Mouse (Mus musculus): ENCODE data around the gene Smpd1. TPM values are rescaled to one million over a fixed set of nuclear protein-coding genes. Genes with fewer than 3 reads are reported as not detected.

The Smpd1 gene
- polyA plus RNA-seq (2014; fragmentation: Nextera tagmentation; extraction: Ambion mirVana), result 53.8 and 62.2 TPM in 2 replicates

- Histone ChIP-seq H3K9me3 (replicated peaks; ENCODE audit: control insufficient read depth, low read length) (no peaks in the 10 kb centered on the region), H3K36me3 (ENCODE audit: control insufficient read depth, insufficient read depth, low read length) (peaks cover 7% of the 10 kb centered on the region), H3K27me3 (ENCODE audit: control insufficient read depth, insufficient read depth, low read length) (no peaks in the 10 kb centered on the region), H3K27ac (ENCODE audit: low read depth, low read length) (peak within 1 kb of the TSS; percentile 73), H3K4me2 (peak within 1 kb of the TSS; percentile 68), H3K4me1 (ENCODE audit: control insufficient read depth, insufficient read depth, low read length) (peaks cover 11% of the 10 kb centered on the region), H3K9ac (ENCODE audit: low read depth, low read length) (peak within 1 kb of the TSS; percentile 77), H3K4me3 (ENCODE audit: low read depth, low read length) (peak within 1 kb of the TSS; percentile 71)
- 3% methylated on average over 25 of the region's 26 CpGs for WGBS (ENCODE audit: insufficient replicate concordance)
- peak; percentile 94 for ATAC-seq (replicated peaks; ENCODE audit: insufficient number of reproducible peaks, low FRiP score, low TSS enrichment)
Measured at GRCm38 (mm10) chr7:105554212-105554942, at the start of gene Smpd1. Smpd1 (plus strand) TSS chr7:105554360.

- no peak overlapping the region for H3K27ac ChIP-seq (ENCODE audit: low read depth, low read length)
- H3K9me3 ChIP-seq (replicated peaks; ENCODE audit: control insufficient read depth, low read length), result no peaks in the 10 kb centered on the region
- no peak overlapping the region for H3K9ac ChIP-seq (ENCODE audit: low read depth, low read length)
- 62% methylated on average over 4 of the region's 4 CpGs for WGBS (ENCODE audit: insufficient replicate concordance)
- H3K36me3 ChIP-seq (ENCODE audit: control insufficient read depth, insufficient read depth, low read length), result no peaks in the 10 kb centered on the region
- no peak overlapping the region for H3K4me2 ChIP-seq
- H3K4me3 ChIP-seq (ENCODE audit: low read depth, low read length), result no peak overlapping the region
- H3K4me1 ChIP-seq (ENCODE audit: control insufficient read depth, insufficient read depth, low read length), result no peaks in the 10 kb centered on the region
- H3K27me3 ChIP-seq (ENCODE audit: control insufficient read depth, insufficient read depth, low read length), result no peaks in the 10 kb centered on the region
- ATAC-seq (replicated peaks; ENCODE audit: insufficient number of reproducible peaks, low FRiP score, low TSS enrichment), result no peak
Measured at GRCm38 (mm10) chr7:105507257-105507656, 46.9 kb upstream of the Smpd1 start.

GRCm38 (mm10) chr7:105510143-105510542 lies 44.0 kb upstream of the Smpd1 start:
- no peaks in the 10 kb centered on the region for H3K27me3 ChIP-seq (ENCODE audit: control insufficient read depth, insufficient read depth, low read length)
- WGBS (ENCODE audit: insufficient replicate concordance), result 47% methylated on average over 5 of the region's 5 CpGs
- no peaks in the 10 kb centered on the region for H3K9me3 ChIP-seq (replicated peaks; ENCODE audit: control insufficient read depth, low read length)
- no peaks in the 10 kb centered on the region for H3K4me1 ChIP-seq (ENCODE audit: control insufficient read depth, insufficient read depth, low read length)
- no peak overlapping the region for H3K4me2 ChIP-seq
- ATAC-seq (replicated peaks; ENCODE audit: insufficient number of reproducible peaks, low FRiP score, low TSS enrichment), result no peak
- no peaks in the 10 kb centered on the region for H3K36me3 ChIP-seq (ENCODE audit: control insufficient read depth, insufficient read depth, low read length)
- no peak overlapping the region for H3K9ac ChIP-seq (ENCODE audit: low read depth, low read length)
- H3K27ac ChIP-seq (ENCODE audit: low read depth, low read length), result no peak overlapping the region
- no peak overlapping the region for H3K4me3 ChIP-seq (ENCODE audit: low read depth, low read length)

- ATAC-seq (replicated peaks; ENCODE audit: insufficient number of reproducible peaks, low FRiP score, low TSS enrichment), result no peak
- WGBS (ENCODE audit: insufficient replicate concordance), result 39% methylated on average over 5 of the region's 5 CpGs
- H3K9me3 ChIP-seq (replicated peaks; ENCODE audit: control insufficient read depth, low read length), result no peaks in the 10 kb centered on the region
Measured at GRCm38 (mm10) chr7:105513845-105514291, 40.3 kb upstream of the Smpd1 start.

GRCm38 (mm10) chr7:105514561-105514960 lies 39.6 kb upstream of the Smpd1 start:
- Histone ChIP-seq H3K9ac (ENCODE audit: low read depth, low read length) (no peak overlapping the region), H3K27ac (ENCODE audit: low read depth, low read length) (no peak overlapping the region), H3K27me3 (ENCODE audit: control insufficient read depth, insufficient read depth, low read length) (no peaks in the 10 kb centered on the region), H3K4me1 (ENCODE audit: control insufficient read depth, insufficient read depth, low read length) (no peaks in the 10 kb centered on the region), H3K9me3 (replicated peaks; ENCODE audit: control insufficient read depth, low read length) (no peaks in the 10 kb centered on the region), H3K4me2 (no peak overlapping the region), H3K36me3 (ENCODE audit: control insufficient read depth, insufficient read depth, low read length) (no peaks in the 10 kb centered on the region), H3K4me3 (ENCODE audit: low read depth, low read length) (no peak overlapping the region)
- WGBS (ENCODE audit: insufficient replicate concordance), result 48% methylated on average over 5 of the region's 5 CpGs
- ATAC-seq (replicated peaks; ENCODE audit: insufficient number of reproducible peaks, low FRiP score, low TSS enrichment), result no peak

More at GRCm38 (mm10) chr7:105513845-105514291, 40.3 kb upstream of the Smpd1 start:
- H3K4me1 ChIP-seq (ENCODE audit: control insufficient read depth, insufficient read depth, low read length), result no peaks in the 10 kb centered on the region
- no peak overlapping the region for H3K4me3 ChIP-seq (ENCODE audit: low read depth, low read length)
- no peaks in the 10 kb centered on the region for H3K27me3 ChIP-seq (ENCODE audit: control insufficient read depth, insufficient read depth, low read length)
- no peak overlapping the region for H3K9ac ChIP-seq (ENCODE audit: low read depth, low read length)
- H3K36me3 ChIP-seq (ENCODE audit: control insufficient read depth, insufficient read depth, low read length), result no peaks in the 10 kb centered on the region
- H3K4me2 ChIP-seq, result no peak overlapping the region
- H3K27ac ChIP-seq (ENCODE audit: low read depth, low read length), result no peak overlapping the region

- Histone ChIP-seq H3K27me3 (ENCODE audit: control insufficient read depth, insufficient read depth, low read length) (no peaks in the 10 kb centered on the region), H3K36me3 (ENCODE audit: control insufficient read depth, insufficient read depth, low read length) (no peaks in the 10 kb centered on the region), H3K4me3 (ENCODE audit: low read depth, low read length) (no peak overlapping the region), H3K4me2 (no peak overlapping the region), H3K27ac (ENCODE audit: low read depth, low read length) (no peak overlapping the region), H3K9ac (ENCODE audit: low read depth, low read length) (no peak overlapping the region), H3K4me1 (ENCODE audit: control insufficient read depth, insufficient read depth, low read length) (no peaks in the 10 kb centered on the region), H3K9me3 (replicated peaks; ENCODE audit: control insufficient read depth, low read length) (no peaks in the 10 kb centered on the region)
- WGBS (ENCODE audit: insufficient replicate concordance), result 10% methylated on average over 5 of the region's 5 CpGs
- ATAC-seq (replicated peaks; ENCODE audit: insufficient number of reproducible peaks, low FRiP score, low TSS enrichment), result no peak
Measured at GRCm38 (mm10) chr7:105515178-105515577, 39.0 kb upstream of the Smpd1 start.

- Histone ChIP-seq H3K27ac (ENCODE audit: low read depth, low read length) (no peak overlapping the region), H3K4me3 (ENCODE audit: low read depth, low read length) (no peak overlapping the region), H3K4me2 (no peak overlapping the region), H3K36me3 (ENCODE audit: control insufficient read depth, insufficient read depth, low read length) (no peaks in the 10 kb centered on the region), H3K9ac (ENCODE audit: low read depth, low read length) (no peak overlapping the region), H3K4me1 (ENCODE audit: control insufficient read depth, insufficient read depth, low read length) (no peaks in the 10 kb centered on the region), H3K27me3 (ENCODE audit: control insufficient read depth, insufficient read depth, low read length) (no peaks in the 10 kb centered on the region), H3K9me3 (replicated peaks; ENCODE audit: control insufficient read depth, low read length) (no peaks in the 10 kb centered on the region)
- WGBS (ENCODE audit: insufficient replicate concordance), result 39% methylated on average over 9 of the region's 9 CpGs
- ATAC-seq (replicated peaks; ENCODE audit: insufficient number of reproducible peaks, low FRiP score, low TSS enrichment), result no peak
Measured at GRCm38 (mm10) chr7:105516669-105517360, 37.3 kb upstream of the Smpd1 start.

GRCm38 (mm10) chr7:105519336-105519735 lies 34.8 kb upstream of the Smpd1 start:
- ATAC-seq (replicated peaks; ENCODE audit: insufficient number of reproducible peaks, low FRiP score, low TSS enrichment), result no peak
- 70% methylated on average over 11 of the region's 11 CpGs for WGBS (ENCODE audit: insufficient replicate concordance)
- H3K9ac ChIP-seq (ENCODE audit: low read depth, low read length), result no peak overlapping the region
- H3K9me3 ChIP-seq (replicated peaks; ENCODE audit: control insufficient read depth, low read length), result no peaks in the 10 kb centered on the region
- H3K4me1 ChIP-seq (ENCODE audit: control insufficient read depth, insufficient read depth, low read length), result no peaks in the 10 kb centered on the region
- no peaks in the 10 kb centered on the region for H3K36me3 ChIP-seq (ENCODE audit: control insufficient read depth, insufficient read depth, low read length)
- H3K4me2 ChIP-seq, result no peak overlapping the region
- H3K27ac ChIP-seq (ENCODE audit: low read depth, low read length), result no peak overlapping the region
- H3K4me3 ChIP-seq (ENCODE audit: low read depth, low read length), result no peak overlapping the region
- H3K27me3 ChIP-seq (ENCODE audit: control insufficient read depth, insufficient read depth, low read length), result no peaks in the 10 kb centered on the region

Data from heart, embryonic 11.5 days (tissue).